ENCODE assay signal across 30 mouse cellular contexts in genomic region chr7:68982914-68983502, GRCm38 (mm10).
A peak's percentile ranks its signal among the peaks of the same experiment; 100 is the strongest.
DNase-seq lines count a peak whose midpoint lies in the region; ATAC-seq and TF ChIP-seq lines count a peak whose summit lies in the region.
"Had no signal": no experiment of that assay in that cellular context is flagged by ENCODE, and none has a peak within 500 bp of the region (broad histone marks: within the 10 kb centered on the region; RNA-seq: fewer than 3 reads in every experiment).

No protein-coding gene starts in this region.

- no peak overlapping the region for H3K27ac ChIP-seq in hindbrain, embryonic 11.5 days (ENCODE audit: low read depth, low read length)
- H3K27ac ChIP-seq in hindbrain, postnatal 0 days: no peak overlapping the region
- no peak overlapping the region for H3K27ac ChIP-seq in midbrain, embryonic 14.5 days (replicated peaks; ENCODE audit: low read depth, low read length)
- no peak overlapping the region for H3K27ac ChIP-seq in midbrain, embryonic 10.5 days (replicated peaks)
- no peak overlapping the region for H3K27ac ChIP-seq in forebrain, embryonic 13.5 days
- H3K27ac ChIP-seq: embryonic facial prominence, embryonic 12.5 days; heart, embryonic 13.5 days; hindbrain, embryonic 15.5 days; kidney, embryonic 15.5 days; limb, embryonic 10.5 days; limb, embryonic 15.5 days; liver, embryonic 13.5 days; stomach, embryonic 15.5 days had no signal

- DNase-seq in hindbrain, embryonic 11.5 days (ENCODE audit: low spot score): peak; percentile 6
- no peak for DNase-seq in hindbrain, postnatal 0 days (ENCODE audit: low spot score)
- DNase-seq in midbrain, embryonic 14.5 days: peak; percentile 8
- no peak for DNase-seq in midbrain, embryonic 10.5 days (ENCODE audit: low spot score)
- no peak for DNase-seq in thymus, postnatal 14 days
- DNase-seq in urinary bladder, adult 2 months (ENCODE audit: low spot score): no peak
- DNase-seq: adrenal gland, postnatal 25 days; cerebellum, adult 18-20 months; cerebellum, postnatal 10 days; gastrocnemius, postnatal 10 days; heart, postnatal 10 days; kidney, adult 18-20 months; kidney, postnatal 36 days; liver, embryonic 13.5 days; lung, adult 18-20 months; lung, postnatal 4 days; right cerebral cortex, postnatal 25 days; thymus, adult 18-20 months; thymus, postnatal 36 days had no signal

- no peak overlapping the region for H3K4me2 ChIP-seq in hindbrain, embryonic 11.5 days (replicated peaks; ENCODE audit: low read depth, low read length)
- H3K4me2 ChIP-seq in hindbrain, postnatal 0 days (ENCODE audit: low read depth, low read length): no peak overlapping the region
- no peak overlapping the region for H3K4me2 ChIP-seq in midbrain, embryonic 14.5 days (ENCODE audit: low read length)
- no peak overlapping the region for H3K4me2 ChIP-seq in forebrain, embryonic 13.5 days
- H3K4me2 ChIP-seq: embryonic facial prominence, embryonic 12.5 days; heart, embryonic 13.5 days; hindbrain, embryonic 15.5 days; kidney, embryonic 15.5 days; limb, embryonic 15.5 days; liver, embryonic 13.5 days; stomach, embryonic 15.5 days had no signal

- no peak overlapping the region for H3K9ac ChIP-seq in hindbrain, embryonic 11.5 days (ENCODE audit: low read depth, low read length)
- no peak overlapping the region for H3K9ac ChIP-seq in hindbrain, postnatal 0 days (replicated peaks; ENCODE audit: low read length)
- H3K9ac ChIP-seq in midbrain, embryonic 14.5 days (replicated peaks; ENCODE audit: low read length): no peak overlapping the region
- no peak overlapping the region for H3K9ac ChIP-seq in forebrain, embryonic 13.5 days
- H3K9ac ChIP-seq: embryonic facial prominence, embryonic 12.5 days; heart, embryonic 13.5 days; hindbrain, embryonic 15.5 days; kidney, embryonic 15.5 days; limb, embryonic 15.5 days; liver, embryonic 13.5 days; stomach, embryonic 15.5 days had no signal

- no peak overlapping the region for H3K4me3 ChIP-seq in hindbrain, embryonic 11.5 days (ENCODE audit: low read depth, low read length)
- no peak overlapping the region for H3K4me3 ChIP-seq in hindbrain, postnatal 0 days (ENCODE audit: low read length)
- no peak overlapping the region for H3K4me3 ChIP-seq in midbrain, embryonic 14.5 days (replicated peaks; ENCODE audit: low read depth, low read length)
- no peak overlapping the region for H3K4me3 ChIP-seq in midbrain, embryonic 10.5 days
- H3K4me3 ChIP-seq in forebrain, embryonic 13.5 days: no peak overlapping the region
- H3K4me3 ChIP-seq: embryonic facial prominence, embryonic 12.5 days; heart, embryonic 13.5 days; hindbrain, embryonic 15.5 days; kidney, embryonic 15.5 days; limb, embryonic 10.5 days; limb, embryonic 15.5 days; liver, embryonic 13.5 days; megakaryocyte, embryonic 14.5 days; stomach, embryonic 15.5 days had no signal

- H3K36me3 ChIP-seq in hindbrain, embryonic 11.5 days (ENCODE audit: control insufficient read depth, insufficient read depth, low read length): no peaks in the 10 kb centered on the region
- no peaks in the 10 kb centered on the region for H3K36me3 ChIP-seq in hindbrain, postnatal 0 days (ENCODE audit: insufficient read depth, low read length)
- H3K36me3 ChIP-seq in midbrain, embryonic 14.5 days (ENCODE audit: control insufficient read depth, insufficient read depth, low read length): no peaks in the 10 kb centered on the region
- no peaks in the 10 kb centered on the region for H3K36me3 ChIP-seq in midbrain, embryonic 10.5 days
- H3K36me3 ChIP-seq in forebrain, embryonic 13.5 days (ENCODE audit: poor library complexity, severe bottlenecking): no peaks in the 10 kb centered on the region
- H3K36me3 ChIP-seq: embryonic facial prominence, embryonic 12.5 days; heart, embryonic 13.5 days; hindbrain, embryonic 15.5 days; kidney, embryonic 15.5 days; limb, embryonic 10.5 days; limb, embryonic 15.5 days; liver, embryonic 13.5 days; stomach, embryonic 15.5 days had no signal

- no peaks in the 10 kb centered on the region for H3K9me3 ChIP-seq in hindbrain, embryonic 11.5 days (ENCODE audit: control insufficient read depth, low read length)
- no peaks in the 10 kb centered on the region for H3K9me3 ChIP-seq in hindbrain, postnatal 0 days (ENCODE audit: low read length)
- no peaks in the 10 kb centered on the region for H3K9me3 ChIP-seq in midbrain, embryonic 14.5 days (ENCODE audit: control insufficient read depth, low read length)
- H3K9me3 ChIP-seq in midbrain, embryonic 10.5 days (replicated peaks): no peaks in the 10 kb centered on the region
- H3K9me3 ChIP-seq in forebrain, embryonic 13.5 days (replicated peaks): no peaks in the 10 kb centered on the region
- H3K9me3 ChIP-seq: embryonic facial prominence, embryonic 12.5 days; heart, embryonic 13.5 days; hindbrain, embryonic 15.5 days; kidney, embryonic 15.5 days; limb, embryonic 10.5 days; limb, embryonic 15.5 days; liver, embryonic 13.5 days; stomach, embryonic 15.5 days had no signal

- no peak for TF ChIP-seq CTCF in hindbrain, postnatal 0 days (IDR thresholded peaks at IDR 0.05; ENCODE audit: low read depth)

- 66% methylated on average over 10 of the region's 10 CpGs for WGBS in hindbrain, embryonic 11.5 days
- WGBS in hindbrain, postnatal 0 days: 68% methylated on average over 10 of the region's 10 CpGs
- 62% methylated on average over 10 of the region's 10 CpGs for WGBS in midbrain, embryonic 14.5 days
- 66% methylated on average over 10 of the region's 10 CpGs for WGBS in midbrain, embryonic 10.5 days
- WGBS in forebrain, embryonic 13.5 days: 56% methylated on average over 10 of the region's 10 CpGs

- H3K4me1 ChIP-seq in hindbrain, embryonic 11.5 days (replicated peaks; ENCODE audit: control insufficient read depth, insufficient read depth, low read length): no peaks in the 10 kb centered on the region
- no peaks in the 10 kb centered on the region for H3K4me1 ChIP-seq in hindbrain, postnatal 0 days (ENCODE audit: insufficient read depth, low read length)
- H3K4me1 ChIP-seq in midbrain, embryonic 14.5 days (ENCODE audit: control insufficient read depth, insufficient read depth, low read length): no peaks in the 10 kb centered on the region
- H3K4me1 ChIP-seq in midbrain, embryonic 10.5 days: peaks cover 44% of the 10 kb centered on the region
- H3K4me1 ChIP-seq in forebrain, embryonic 13.5 days: peaks cover 46% of the 10 kb centered on the region
- H3K4me1 ChIP-seq: embryonic facial prominence, embryonic 12.5 days; heart, embryonic 13.5 days; limb, embryonic 15.5 days; liver, embryonic 13.5 days; megakaryocyte, embryonic 14.5 days; stomach, embryonic 15.5 days had no signal

- no peak for ATAC-seq in hindbrain, embryonic 11.5 days (ENCODE audit: low FRiP score)
- ATAC-seq in hindbrain, postnatal 0 days: no peak
- no peak for ATAC-seq in midbrain, embryonic 14.5 days (ENCODE audit: low FRiP score, low TSS enrichment)
- ATAC-seq in forebrain, embryonic 13.5 days: peak; percentile 50; the same call in 1 of the 2 replicates
- ATAC-seq: CD4-positive, CD25-positive, alpha-beta regulatory T cell, adult 4 months; lung, postnatal 0 days had no signal

- no peaks in the 10 kb centered on the region for H3K27me3 ChIP-seq in hindbrain, embryonic 11.5 days (ENCODE audit: control insufficient read depth, insufficient read depth, low read length)
- no peaks in the 10 kb centered on the region for H3K27me3 ChIP-seq in hindbrain, postnatal 0 days (ENCODE audit: insufficient read depth, low read length)
- no peaks in the 10 kb centered on the region for H3K27me3 ChIP-seq in midbrain, embryonic 14.5 days (ENCODE audit: control insufficient read depth, insufficient read depth, low read length)
- H3K27me3 ChIP-seq in midbrain, embryonic 10.5 days (ENCODE audit: low read depth, poor library complexity, severe bottlenecking): no peaks in the 10 kb centered on the region
- no peaks in the 10 kb centered on the region for H3K27me3 ChIP-seq in forebrain, embryonic 13.5 days
- H3K27me3 ChIP-seq: embryonic facial prominence, embryonic 12.5 days; heart, embryonic 13.5 days; hindbrain, embryonic 15.5 days; kidney, embryonic 15.5 days; limb, embryonic 15.5 days; liver, embryonic 13.5 days; megakaryocyte, embryonic 14.5 days; stomach, embryonic 15.5 days had no signal

Comparison
In these comparisons a context has a peak if more than half of its experiments do, and no peak if none do; other contexts are left out.
1. DNase-seq: peak in hindbrain, embryonic 11.5 days (single experiment) and midbrain, embryonic 14.5 days (single experiment); none in hindbrain, postnatal 0 days (single experiment), midbrain, embryonic 10.5 days (single experiment), thymus, postnatal 14 days (single experiment) and urinary bladder, adult 2 months (single experiment).